Mouse (Mus musculus) cortical plate, adult 2 months (tissue): ENCODE results near the gene Rap2a.

ENCODE experiments used
- CTCF ChIP-seq: fragments of 200-500 bp; IDR thresholded peaks from 2 replicates; pipeline ENCODE4 v1.5.1; 2011; ENCODE audit warnings: mild to moderate bottlenecking, control low read depth, low read length; ENCODE audit not compliant: insufficient read depth; ENCODE audit errors: extremely low read depth
- POLR2A ChIP-seq: fragments of 200-500 bp; IDR thresholded peaks from 2 replicates; pipeline ENCODE4 v1.6.1; 2011; ENCODE audit warnings: mild to moderate bottlenecking, low read length, control low read depth; ENCODE audit not compliant: insufficient read depth; ENCODE audit errors: extremely low read depth

DNA sequence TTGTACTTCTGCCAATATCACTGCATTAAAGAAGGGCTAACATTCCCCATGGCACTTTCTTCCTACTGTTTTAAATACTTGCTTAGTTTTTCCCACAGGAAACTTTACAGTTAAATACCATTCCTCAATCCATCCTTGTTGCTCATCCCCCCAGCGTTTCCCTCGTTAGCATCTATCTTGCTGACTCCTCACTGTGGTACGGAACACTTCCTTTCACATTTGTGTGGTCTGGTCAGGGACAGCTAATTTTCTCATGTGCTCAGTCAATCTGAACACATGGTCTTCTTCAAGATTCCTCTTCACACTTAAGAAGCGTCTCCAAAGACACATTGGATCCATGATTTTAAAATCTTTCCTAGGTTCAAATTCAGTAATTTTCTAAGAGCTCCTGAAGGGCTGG, 57.2 kb downstream of the Rap2a start:
- TF ChIP-seq CTCF = no peak
- no peak for TF ChIP-seq POLR2A
